Mouse (Mus musculus) forebrain, embryonic 14.5 days (tissue): ENCODE measurements around the gene Setd1b. TPM values are rescaled to one million over a fixed set of nuclear protein-coding genes. Genes with fewer than 3 reads are reported as not detected.

Source experiments
- ATAC-seq: fragments of 200-750 bp; cut with Nextera tagmentation; 2 replicates; pipeline ENCODE4 v1.8.0; 2017; ENCODE audit warnings: mild to moderate bottlenecking, moderate library complexity
- DNase-seq: peaks from one replicate; pipeline ENCODE4 v3.0.0-alpha.2; 2015; ENCODE audit warnings: low spot score
- H3K27ac ChIP-seq: fragments of 300-500 bp; sonication (generic); 2 replicates; pipeline ENCODE4 v1.5.1; 2014; ENCODE audit warnings: low read depth, mild to moderate bottlenecking, control low read depth, low read length, moderate library complexity
- H3K27me3 ChIP-seq: fragments of 300-500 bp; sonication (generic); replicated peaks from 2 replicates; pipeline ENCODE4 v1.6.1; 2014; ENCODE audit warnings: low read length, control low read depth, mixed read lengths; ENCODE audit not compliant: control insufficient read depth, insufficient read depth
- H3K36me3 ChIP-seq: fragments of 300-500 bp; sonication (generic); 2 replicates; pipeline ENCODE4 v1.6.1; 2014; ENCODE audit warnings: low read length, control low read depth; ENCODE audit not compliant: control insufficient read depth, insufficient read depth
- H3K4me1 ChIP-seq: fragments of 300-500 bp; sonication (generic); 2 replicates; pipeline ENCODE4 v1.6.1; 2014; ENCODE audit warnings: antibody characterized with exemption, low read length, control low read depth; ENCODE audit not compliant: control insufficient read depth, insufficient read depth
- H3K4me2 ChIP-seq: fragments of 300-500 bp; sonication (generic); 2 replicates; pipeline ENCODE4 v1.6.1; 2014; ENCODE audit warnings: mild to moderate bottlenecking, control low read depth, low read length
- H3K4me3 ChIP-seq: fragments of 300-500 bp; sonication (generic); 2 replicates; pipeline ENCODE4 v1.5.1; 2014; ENCODE audit warnings: low read depth, low read length, control low read depth
- H3K9ac ChIP-seq: fragments of 300-500 bp; sonication (generic); 2 replicates; pipeline ENCODE4 v1.6.1; 2014; ENCODE audit warnings: mild to moderate bottlenecking, low read length, control low read depth, moderate library complexity
- H3K9me3 ChIP-seq: fragments of 300-500 bp; sonication (generic); replicated peaks from 2 replicates; pipeline ENCODE4 v1.6.1; 2016; ENCODE audit warnings: low read length, control low read depth, mixed read lengths; ENCODE audit not compliant: control insufficient read depth
- WGBS: fragments of 180-500 bp; shearing (Covaris S2); extraction: QIAGEN DNeasy Blood & Tissue Kit; methylation state at CpG from one replicate; pipeline ENCODE4 v1.1.7; 2014; 5-methylcytosine and 5-hydroxymethylcytosine counted together
- polyA plus RNA-seq: library from polyadenylated mRNA; unstranded; fragments of >200 nt; fragmentation: Nextera tagmentation; extraction: Ambion mirVana; gene quantifications from 2 replicates; pipeline ENCODE4 v1.2.1, GENCODE M21; 2014

Gene Setd1b
- polyA plus RNA-seq, 1 experiment from 2014 or later: 8.6 TPM

GRCm38 (mm10) chr5:123150641-123151040, 8.6 kb downstream of the Setd1b start:
- no peaks in the 10 kb centered on the region for H3K27me3 ChIP-seq
- no peak for ATAC-seq
- H3K9ac ChIP-seq: peak overlapping the region; percentile 48
- H3K9me3 ChIP-seq: no peaks in the 10 kb centered on the region
- peak overlapping the region; percentile 31 for H3K4me3 ChIP-seq
- 62% methylated on average over 7 of the region's 7 CpGs for WGBS
- DNase-seq: no peak
- peak overlapping the region; percentile 60 for H3K4me2 ChIP-seq
- peaks cover 24% of the 10 kb centered on the region for H3K4me1 ChIP-seq
- no peak overlapping the region for H3K27ac ChIP-seq
- peaks cover 84% of the 10 kb centered on the region for H3K36me3 ChIP-seq

GRCm38 (mm10) chr5:123151077-123151476, 9.1 kb downstream of the Setd1b start:
- Histone ChIP-seq H3K27me3 (no peaks in the 10 kb centered on the region), H3K4me1 (peaks cover 20% of the 10 kb centered on the region), H3K4me2 (peak overlapping the region; percentile 60), H3K36me3 (peaks cover 84% of the 10 kb centered on the region), H3K9me3 (no peaks in the 10 kb centered on the region), H3K4me3 (peak overlapping the region; percentile 31; the same call in 1 of the 2 replicates), H3K27ac (no peak overlapping the region), H3K9ac (peak overlapping the region; percentile 40)
- ATAC-seq (no peak), DNase-seq (peak; percentile 45)
- WGBS: 56% methylated on average over 7 of the region's 7 CpGs

- peaks cover 20% of the 10 kb centered on the region for H3K4me1 ChIP-seq
- no peak overlapping the region for H3K4me2 ChIP-seq
- no peaks in the 10 kb centered on the region for H3K27me3 ChIP-seq
- DNase-seq (no peak), ATAC-seq (no peak)
- 94% methylated on average over 19 of the region's 19 CpGs for WGBS
- H3K4me3 ChIP-seq: no peak overlapping the region
- H3K9ac ChIP-seq: peak overlapping the region; percentile 17; the same call in 1 of the 2 replicates
- no peaks in the 10 kb centered on the region for H3K9me3 ChIP-seq
- no peak overlapping the region for H3K27ac ChIP-seq
- H3K36me3 ChIP-seq: peaks cover 84% of the 10 kb centered on the region
Observed at GRCm38 (mm10) chr5:123151707-123152362, 9.8 kb downstream of the Setd1b start.

GRCm38 (mm10) chr5:123152901-123153300, 10.9 kb downstream of the Setd1b start:
- Histone ChIP-seq H3K27ac (no peak overlapping the region), H3K9ac (no peak overlapping the region), H3K4me1 (peaks cover 20% of the 10 kb centered on the region), H3K9me3 (no peaks in the 10 kb centered on the region), H3K4me3 (no peak overlapping the region), H3K36me3 (peaks cover 84% of the 10 kb centered on the region), H3K4me2 (no peak overlapping the region), H3K27me3 (no peaks in the 10 kb centered on the region)
- 94% methylated on average over 1 of the region's 1 CpGs for WGBS
- DNase-seq (no peak), ATAC-seq (no peak)

GRCm38 (mm10) chr5:123155425-123155824, 13.4 kb downstream of the Setd1b start:
- Histone ChIP-seq H3K9me3 (no peaks in the 10 kb centered on the region), H3K27me3 (no peaks in the 10 kb centered on the region), H3K4me3 (no peak overlapping the region), H3K36me3 (peaks cover 88% of the 10 kb centered on the region), H3K27ac (no peak overlapping the region), H3K4me1 (peaks cover 8% of the 10 kb centered on the region), H3K4me2 (no peak overlapping the region), H3K9ac (no peak overlapping the region)
- ATAC-seq (peak; percentile 56), DNase-seq (peak; percentile 83)
- WGBS: 62% methylated on average over 7 of the region's 7 CpGs

GRCm38 (mm10) chr5:123156763-123157162, 14.8 kb downstream of the Setd1b start:
- H3K4me3 ChIP-seq: no peak overlapping the region
- H3K27me3 ChIP-seq: no peaks in the 10 kb centered on the region
- 86% methylated on average over 12 of the region's 12 CpGs for WGBS
- DNase-seq (no peak), ATAC-seq (no peak)
- H3K9ac ChIP-seq: no peak overlapping the region
- peaks cover 91% of the 10 kb centered on the region for H3K36me3 ChIP-seq
- H3K9me3 ChIP-seq: no peaks in the 10 kb centered on the region
- H3K4me2 ChIP-seq: no peak overlapping the region
- H3K4me1 ChIP-seq: no peaks in the 10 kb centered on the region
- no peak overlapping the region for H3K27ac ChIP-seq

GRCm38 (mm10) chr5:123157972-123158371, 16.0 kb downstream of the Setd1b start:
- WGBS: 85% methylated on average over 4 of the region's 4 CpGs
- no peaks in the 10 kb centered on the region for H3K9me3 ChIP-seq
- no peak for ATAC-seq
- no peak for DNase-seq
- no peak overlapping the region for H3K27ac ChIP-seq
- no peaks in the 10 kb centered on the region for H3K4me1 ChIP-seq
- peaks cover 91% of the 10 kb centered on the region for H3K36me3 ChIP-seq
- no peak overlapping the region for H3K9ac ChIP-seq
- no peak overlapping the region for H3K4me3 ChIP-seq
- H3K27me3 ChIP-seq: no peaks in the 10 kb centered on the region
- no peak overlapping the region for H3K4me2 ChIP-seq

- Histone ChIP-seq H3K9me3 (no peaks in the 10 kb centered on the region), H3K4me1 (no peaks in the 10 kb centered on the region), H3K4me2 (no peak overlapping the region), H3K36me3 (peaks cover 91% of the 10 kb centered on the region), H3K9ac (no peak overlapping the region), H3K27ac (no peak overlapping the region), H3K4me3 (no peak overlapping the region), H3K27me3 (no peaks in the 10 kb centered on the region)
- 92% methylated on average over 4 of the region's 4 CpGs for WGBS
- no peak for DNase-seq
- ATAC-seq: no peak
Observed at GRCm38 (mm10) chr5:123159446-123159845, 17.5 kb downstream of the Setd1b start.

GRCm38 (mm10) chr5:123159866-123160265, 17.9 kb downstream of the Setd1b start:
- H3K36me3 ChIP-seq: peaks cover 91% of the 10 kb centered on the region
- no peaks in the 10 kb centered on the region for H3K9me3 ChIP-seq
- H3K9ac ChIP-seq: no peak overlapping the region
- ATAC-seq: no peak
- H3K27ac ChIP-seq: no peak overlapping the region
- DNase-seq: no peak
- no peaks in the 10 kb centered on the region for H3K4me1 ChIP-seq
- H3K27me3 ChIP-seq: no peaks in the 10 kb centered on the region
- WGBS: 94% methylated on average over 15 of the region's 15 CpGs
- no peak overlapping the region for H3K4me3 ChIP-seq
- no peak overlapping the region for H3K4me2 ChIP-seq
